Mouse (Mus musculus): ENCODE results near the gene Plcd4. TPM values are rescaled to one million over a fixed set of nuclear protein-coding genes. Genes with fewer than 3 reads are reported as not detected.

The Plcd4 gene
- total RNA-seq, 2 experiments from 2014 or later, result not detected

- DNase-seq, result peak; percentile 99
- intact Hi-C loops (cut with DNase I), result loop anchor here (5.0 to 10.0 kb wide), 4 partner anchors 77 to 729 kb away; partner anchors contain the start of genes Cnot9, Ctdsp1, Dnpep and Ttll4
Measured at GRCm38 (mm10) chr1:74587773-74588445, 45.2 kb downstream of the Plcd4 start, which contains the start of the genes Zfp142 and Bcs1l. Zfp142 (minus strand) TSS chr1:74588246. Bcs1l (plus strand) TSS chr1:74588289.

- intact Hi-C loops (cut with DNase I), result no loop called here
- no peak for DNase-seq
Measured at GRCm38 (mm10) chr1:74594434-74594833, 51.7 kb downstream of the Plcd4 start.

- intact Hi-C loops (cut with DNase I), result loop anchor here (1.0 to 5.0 kb wide), 2 partner anchors 11 to 712 kb away; no protein-coding TSS in a partner anchor
- no peak for DNase-seq
Measured at GRCm38 (mm10) chr1:74600501-74601266, 58.0 kb downstream of the Plcd4 start.

- DNase-seq, result peak; percentile 84
- intact Hi-C loops (cut with DNase I), result loop anchor here (1.0 to 5.0 kb wide), 2 partner anchors 12 to 711 kb away; no protein-coding TSS in a partner anchor
Measured at GRCm38 (mm10) chr1:74601267-74601962, 58.7 kb downstream of the Plcd4 start, which contains the start of the genes Rnf25 and Stk36. Rnf25 (minus strand) TSS chr1:74601397. Stk36 (plus strand) TSS chr1:74601445.

Small RNA genes within 50 kb of the gene (microRNA-seq; reads per million reads assigned to microRNA genes)
- 0 reads per million in 2 experiments for gene Gm25035 (ENCODE audit: borderline number of aligned reads in 2 of 2)

Other genes starting within 250 kb of the Plcd4 start
- 10 to 100 TPM; 45.8 to 50.5 TPM for gene Tmbim1, start 237.3 kb upstream of the Plcd4 start, total RNA-seq (2021)
- under 1 TPM; 0.19 to 0.41 TPM for gene Catip, start 180.8 kb upstream of the Plcd4 start, total RNA-seq (2021)
- gene Slc11a1, start 167.7 kb upstream of the Plcd4 start, total RNA-seq (2021), result 1 to 10 TPM; 4.7 to 5.5 TPM
- 100 to 1,000 TPM; 127 to 133 TPM for gene Ctdsp1, start 151.4 kb upstream of the Plcd4 start, total RNA-seq (2021)
- 1 to 10 TPM in 1 of 2 experiments, under 1 TPM in 1; 0.86 to 1.3 TPM for gene Vil1, start 133.5 kb upstream of the Plcd4 start, total RNA-seq (2021)
- 10 to 100 TPM; 12.1 to 12.6 TPM for gene Cnot9, start 36.8 kb upstream of the Plcd4 start, total RNA-seq (2021)
- gene Usp37, start 1.4 kb downstream of the Plcd4 start, total RNA-seq (2021), result 10 to 100 TPM in 1 of 2 experiments, 1 to 10 TPM in 1; 6.7 to 10.1 TPM
- 10 to 100 TPM in 1 of 2 experiments, 1 to 10 TPM in 1; 8.4 to 10.2 TPM for gene Zfp142, start 45.4 kb downstream of the Plcd4 start, total RNA-seq (2021)
- gene Bcs1l, start 45.4 kb downstream of the Plcd4 start, total RNA-seq (2021), result 10 to 100 TPM; 28.7 to 37.0 TPM
- gene Rnf25, start 58.5 kb downstream of the Plcd4 start, total RNA-seq (2021), result 10 to 100 TPM; 16.1 to 17.4 TPM
- gene Stk36, start 58.6 kb downstream of the Plcd4 start, total RNA-seq (2021), result 1 to 10 TPM in 1 of 2 experiments, under 1 TPM in 1; 0.65 to 1.1 TPM
- 10 to 100 TPM; 10.1 to 11.5 TPM for gene Ttll4, start 118.9 kb downstream of the Plcd4 start, total RNA-seq (2021)
- 10 to 100 TPM; 13.5 to 18.4 TPM for gene Cyp27a1, start 170.7 kb downstream of the Plcd4 start, total RNA-seq (2021)
- gene Prkag3, start 206.3 kb downstream of the Plcd4 start, total RNA-seq (2021), result 1 to 10 TPM; 1.1 to 1.4 TPM
- gene Wnt6, start 229.0 kb downstream of the Plcd4 start, total RNA-seq (2021), result under 1 TPM; 0.14 to 0.33 TPM
- gene Wnt10a, start 248.6 kb downstream of the Plcd4 start, total RNA-seq (2021), result not detected

Measured in heart, postnatal 36 days (tissue).